Mouse (Mus musculus): ENCODE measurements around the gene Wfs1. TPM values are rescaled to one million over a fixed set of nuclear protein-coding genes. Genes with fewer than 3 reads are reported as not detected.
"Not testable (repeated sequence)": the region's sequence is repeated elsewhere in the genome, so short reads cannot be mapped to it uniquely, and the experiment has no call there.

The Wfs1 gene
- polyA plus RNA-seq, 1 experiment from 2014 or later = 10.1 TPM

GRCm38 (mm10) chr5:36945102-36945701 lies 43.8 kb downstream of the Wfs1 start:
- Histone ChIP-seq H3K27me3 (no peaks in the 10 kb centered on the region; the same call in 1 of the 2 replicates), H3K4me3 (no peak overlapping the region), H3K4me1 (no peaks in the 10 kb centered on the region), H3K36me3 (no peaks in the 10 kb centered on the region), H3K9me3 (no peaks in the 10 kb centered on the region), H3K4me2 (no peak overlapping the region), H3K27ac (no peak overlapping the region), H3K9ac (no peak overlapping the region)
- ATAC-seq (ENCODE audit: borderline replicate concordance, extremely low read depth, low FRiP score, low TSS enrichment) = no peak
- 52% methylated on average over 8 of the region's 8 CpGs for WGBS

DNA sequence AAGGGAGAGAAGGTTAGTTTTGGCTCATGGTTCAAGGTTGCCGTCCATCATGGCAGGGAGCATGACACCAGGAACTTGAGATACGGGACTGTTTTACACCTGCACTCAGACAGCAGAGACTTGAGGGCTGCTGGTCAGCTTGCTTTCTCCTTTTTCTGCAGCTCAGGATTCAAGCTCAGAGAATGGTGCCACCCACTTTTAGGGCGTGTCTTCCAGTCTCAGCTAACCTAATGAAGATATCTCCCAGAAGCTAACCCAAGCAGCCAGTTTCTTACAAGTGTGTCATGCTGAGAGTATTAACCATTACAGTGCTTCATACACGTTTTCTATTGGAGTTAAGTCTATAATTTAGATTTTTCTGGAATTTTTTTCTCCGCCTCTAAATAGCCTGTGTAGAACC lies 44.5 kb downstream of the Wfs1 start:
- WGBS = 51% methylated on average over 5 of the region's 5 CpGs
- Histone ChIP-seq H3K27ac (no peak overlapping the region), H3K9me3 (no peaks in the 10 kb centered on the region), H3K4me2 (no peak overlapping the region), H3K4me3 (no peak overlapping the region), H3K4me1 (no peaks in the 10 kb centered on the region), H3K9ac (no peak overlapping the region), H3K27me3 (no peaks in the 10 kb centered on the region; the same call in 1 of the 2 replicates), H3K36me3 (no peaks in the 10 kb centered on the region)
- no peak for ATAC-seq (ENCODE audit: borderline replicate concordance, extremely low read depth, low FRiP score, low TSS enrichment)

- Histone ChIP-seq H3K4me3 (no peak overlapping the region), H3K36me3 (no peaks in the 10 kb centered on the region), H3K27me3 (no peaks in the 10 kb centered on the region; the same call in 1 of the 2 replicates), H3K4me2 (no peak overlapping the region), H3K27ac (no peak overlapping the region), H3K9ac (no peak overlapping the region), H3K9me3 (no peaks in the 10 kb centered on the region), H3K4me1 (no peaks in the 10 kb centered on the region)
- WGBS = 86% methylated on average over 2 of the region's 2 CpGs
- ATAC-seq (ENCODE audit: borderline replicate concordance, extremely low read depth, low FRiP score, low TSS enrichment) = no peak
Observed at GRCm38 (mm10) chr5:36942446-36942845, 46.6 kb downstream of the Wfs1 start.

DNA sequence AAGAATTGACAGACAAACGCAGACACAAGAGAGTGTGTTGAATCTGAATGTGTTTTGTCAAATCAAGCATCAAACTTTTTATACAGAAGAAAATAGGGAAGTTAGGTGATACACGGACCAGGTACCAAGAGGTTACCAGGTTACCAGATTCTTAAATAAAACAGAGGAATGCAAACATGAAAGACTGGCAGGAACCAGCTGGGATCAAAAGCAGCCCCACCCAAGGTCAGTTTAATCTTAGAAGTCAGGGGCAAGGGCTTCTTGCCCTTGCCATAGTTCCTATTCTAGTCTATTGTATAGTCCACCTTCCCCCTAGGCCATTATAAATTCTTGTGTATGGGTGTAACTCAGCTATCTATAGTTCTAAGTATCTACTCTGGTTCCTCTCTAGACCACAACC lies 50.0 kb downstream of the Wfs1 start:
- not testable (repeated sequence) for ATAC-seq (ENCODE audit: borderline replicate concordance, extremely low read depth, low FRiP score, low TSS enrichment); H3K4me1 ChIP-seq; H3K27me3 ChIP-seq; H3K4me3 ChIP-seq; H3K9me3 ChIP-seq; H3K36me3 ChIP-seq; H3K27ac ChIP-seq; H3K4me2 ChIP-seq; H3K9ac ChIP-seq
- 60% methylated on average over 2 of the region's 2 CpGs for WGBS

GRCm38 (mm10) chr5:36938021-36938420 lies 51.0 kb downstream of the Wfs1 start:
- no peak overlapping the region for H3K27ac ChIP-seq
- H3K9ac ChIP-seq = no peak overlapping the region
- no peaks in the 10 kb centered on the region for H3K4me1 ChIP-seq
- no peak overlapping the region for H3K4me2 ChIP-seq
- no peak overlapping the region for H3K4me3 ChIP-seq
- ATAC-seq (ENCODE audit: borderline replicate concordance, extremely low read depth, low FRiP score, low TSS enrichment) = no peak
- 87% methylated on average over 5 of the region's 5 CpGs for WGBS
- no peaks in the 10 kb centered on the region for H3K36me3 ChIP-seq
- no peaks in the 10 kb centered on the region for H3K27me3 ChIP-seq
- no peaks in the 10 kb centered on the region for H3K9me3 ChIP-seq

DNA sequence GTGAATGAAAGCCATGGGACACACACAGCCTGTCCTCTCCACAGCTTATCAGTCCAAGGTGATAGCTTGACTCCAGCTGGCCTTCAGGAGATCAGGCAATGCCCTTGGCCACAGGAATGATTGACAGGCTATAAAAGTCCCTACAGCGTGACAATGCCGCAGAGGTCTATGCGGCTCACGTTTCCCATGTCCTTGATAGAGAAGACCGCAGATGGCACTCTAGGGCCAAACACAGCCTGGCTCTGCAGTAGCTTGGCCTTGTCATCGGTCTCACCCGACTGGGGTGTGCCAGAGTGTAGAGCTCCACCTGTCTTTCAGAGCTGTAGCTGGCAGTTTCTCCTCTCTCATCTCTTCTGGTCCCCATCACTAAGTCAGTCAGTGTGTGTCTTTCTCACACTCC lies 52.5 kb downstream of the Wfs1 start:
- Histone ChIP-seq H3K4me1 (no peaks in the 10 kb centered on the region), H3K36me3 (no peaks in the 10 kb centered on the region), H3K9me3 (no peaks in the 10 kb centered on the region), H3K9ac (no peak overlapping the region), H3K27ac (no peak overlapping the region), H3K4me2 (no peak overlapping the region), H3K4me3 (no peak overlapping the region), H3K27me3 (no peaks in the 10 kb centered on the region)
- ATAC-seq (ENCODE audit: borderline replicate concordance, extremely low read depth, low FRiP score, low TSS enrichment) = no peak
- WGBS = 66% methylated on average over 7 of the region's 7 CpGs

- Histone ChIP-seq H3K4me3 (no peak overlapping the region), H3K4me1 (no peaks in the 10 kb centered on the region), H3K27me3 (no peaks in the 10 kb centered on the region), H3K36me3 (no peaks in the 10 kb centered on the region), H3K4me2 (no peak overlapping the region), H3K27ac (no peak overlapping the region), H3K9me3 (no peaks in the 10 kb centered on the region), H3K9ac (no peak overlapping the region)
- 64% methylated on average over 17 of the region's 17 CpGs for WGBS
- ATAC-seq (ENCODE audit: borderline replicate concordance, extremely low read depth, low FRiP score, low TSS enrichment) = no peak
Observed at GRCm38 (mm10) chr5:36935486-36936473, 53.2 kb downstream of the Wfs1 start.

DNA sequence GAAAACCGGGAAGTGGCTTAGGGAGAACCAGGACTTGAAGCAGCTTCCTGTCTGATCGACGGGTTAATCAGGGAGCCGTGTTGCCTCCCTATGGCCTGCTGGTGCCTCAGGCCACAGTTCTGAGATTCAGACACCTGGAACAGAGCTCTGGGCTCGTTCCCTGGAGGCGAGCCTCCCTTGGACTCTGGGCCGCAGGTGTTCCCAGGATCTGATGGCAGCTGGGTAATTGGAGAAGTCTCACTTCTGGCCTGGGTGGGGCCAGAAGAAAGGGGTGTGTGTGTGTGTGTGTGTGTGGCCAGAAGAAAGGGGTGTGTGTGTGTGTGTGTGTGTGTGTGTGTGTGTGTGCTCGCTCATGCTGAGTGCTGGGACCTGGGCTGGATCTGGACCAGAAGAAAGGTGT lies 55.6 kb downstream of the Wfs1 start:
- no peaks in the 10 kb centered on the region for H3K4me1 ChIP-seq
- no peaks in the 10 kb centered on the region for H3K36me3 ChIP-seq
- no peak overlapping the region for H3K4me3 ChIP-seq
- no peak overlapping the region for H3K27ac ChIP-seq
- no peak overlapping the region for H3K4me2 ChIP-seq
- 58% methylated on average over 7 of the region's 8 CpGs for WGBS
- H3K9ac ChIP-seq = no peak overlapping the region
- no peaks in the 10 kb centered on the region for H3K9me3 ChIP-seq
- H3K27me3 ChIP-seq = no peaks in the 10 kb centered on the region
- ATAC-seq (ENCODE audit: borderline replicate concordance, extremely low read depth, low FRiP score, low TSS enrichment) = no peak

DNA sequence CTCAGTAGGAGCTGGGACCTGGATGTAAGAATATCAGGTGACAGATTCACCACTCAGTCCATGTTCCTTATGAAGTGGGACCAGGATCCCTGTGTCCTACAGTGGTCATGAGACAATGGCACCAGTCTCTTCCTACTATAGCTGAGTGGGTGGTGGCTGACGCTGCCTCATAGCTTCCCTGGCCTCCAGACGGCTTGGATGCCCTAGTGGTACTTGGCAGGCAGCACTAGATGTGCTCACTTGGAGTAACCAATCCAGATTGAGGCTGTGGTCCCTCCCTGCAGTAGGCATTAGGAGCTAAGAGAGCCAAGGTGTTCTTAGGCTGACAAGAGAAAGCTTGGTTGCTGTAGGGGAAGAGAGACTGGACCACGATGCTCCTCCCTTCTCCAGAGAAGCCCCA lies 59.6 kb downstream of the Wfs1 start:
- no peak overlapping the region for H3K4me2 ChIP-seq
- no peaks in the 10 kb centered on the region for H3K36me3 ChIP-seq
- H3K27me3 ChIP-seq = no peaks in the 10 kb centered on the region
- H3K4me3 ChIP-seq = no peak overlapping the region
- no peaks in the 10 kb centered on the region for H3K9me3 ChIP-seq
- no peak overlapping the region for H3K9ac ChIP-seq
- no peaks in the 10 kb centered on the region for H3K4me1 ChIP-seq
- H3K27ac ChIP-seq = no peak overlapping the region
- ATAC-seq (ENCODE audit: borderline replicate concordance, extremely low read depth, low FRiP score, low TSS enrichment) = no peak
- 58% methylated on average over 3 of the region's 3 CpGs for WGBS

GRCm38 (mm10) chr5:36928701-36929100 lies 60.3 kb downstream of the Wfs1 start:
- Histone ChIP-seq H3K27me3 (no peaks in the 10 kb centered on the region), H3K4me3 (no peak overlapping the region), H3K27ac (no peak overlapping the region), H3K36me3 (no peaks in the 10 kb centered on the region), H3K4me1 (no peaks in the 10 kb centered on the region), H3K4me2 (no peak overlapping the region), H3K9ac (no peak overlapping the region), H3K9me3 (no peaks in the 10 kb centered on the region)
- ATAC-seq (ENCODE audit: borderline replicate concordance, extremely low read depth, low FRiP score, low TSS enrichment) = no peak
- 52% methylated on average over 4 of the region's 4 CpGs for WGBS

DNA sequence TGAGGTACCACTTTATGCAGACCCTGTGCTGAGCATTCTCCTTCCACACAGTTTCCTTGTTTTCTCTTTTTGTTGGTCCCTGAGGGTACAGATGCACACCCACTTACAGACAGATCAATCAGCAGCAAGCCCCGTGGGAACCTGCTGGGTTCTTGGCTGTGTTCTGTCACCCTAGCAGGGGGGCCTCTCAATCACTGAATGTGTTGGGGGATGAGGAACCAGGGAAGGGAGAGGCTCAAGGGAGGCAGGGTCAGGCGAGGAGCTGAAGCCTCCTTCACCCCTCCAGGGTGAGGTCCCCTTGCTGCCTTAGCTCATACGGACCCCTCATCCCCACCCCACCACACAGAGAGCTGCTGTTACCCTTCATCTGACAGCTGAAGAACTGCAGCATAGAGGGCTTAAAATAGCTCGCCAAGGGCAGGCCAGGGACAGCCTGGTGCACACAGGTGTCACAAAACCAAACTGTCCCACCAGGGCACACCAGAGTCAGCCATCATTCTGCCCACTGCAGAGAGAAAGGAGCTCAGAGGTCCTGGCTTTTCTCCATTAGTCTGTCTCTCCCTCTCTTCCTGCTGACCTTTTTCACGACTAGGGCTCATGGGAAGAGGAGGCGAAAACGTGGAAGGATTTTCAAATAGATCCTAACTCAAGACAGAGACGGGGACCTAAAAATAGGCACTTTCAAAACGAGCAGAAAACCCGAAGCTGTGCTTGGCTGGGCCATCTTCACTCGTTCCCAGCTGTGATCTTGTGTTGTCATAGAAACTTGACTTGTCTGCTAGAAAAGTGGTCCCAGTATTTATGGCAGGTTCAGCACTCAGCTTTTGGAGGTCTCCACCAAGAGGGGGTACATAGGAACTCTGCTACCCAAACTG lies 64.9 kb downstream of the Wfs1 start:
- ATAC-seq (ENCODE audit: borderline replicate concordance, extremely low read depth, low FRiP score, low TSS enrichment) = no peak
- no peak overlapping the region for H3K4me3 ChIP-seq
- H3K36me3 ChIP-seq = no peaks in the 10 kb centered on the region
- H3K27ac ChIP-seq = no peak overlapping the region
- H3K9me3 ChIP-seq = no peaks in the 10 kb centered on the region
- 30% methylated on average over 11 of the region's 11 CpGs for WGBS
- H3K27me3 ChIP-seq = no peaks in the 10 kb centered on the region
- no peak overlapping the region for H3K4me2 ChIP-seq
- H3K9ac ChIP-seq = no peak overlapping the region
- H3K4me1 ChIP-seq = no peaks in the 10 kb centered on the region
